Mouse (Mus musculus) midbrain, embryonic 13.5 days (tissue): ENCODE data around the gene Chl1. TPM values are rescaled to one million over a fixed set of nuclear protein-coding genes. Genes with fewer than 3 reads are reported as not detected.

Source experiments
- ATAC-seq: fragments of 200-750 bp; cut with Nextera tagmentation; 2 replicates; pipeline ENCODE4 v1.8.0; 2017; ENCODE audit warnings: mild to moderate bottlenecking, moderate TSS enrichment, moderate library complexity
- H3K27ac ChIP-seq: fragments of 300-500 bp; sonication (generic); 2 replicates; pipeline ENCODE4 v1.5.1; 2015; ENCODE audit warnings: inconsistent platforms, mild to moderate bottlenecking, moderate library complexity
- H3K27me3 ChIP-seq: fragments of 300-500 bp; sonication (generic); 2 replicates; pipeline ENCODE4 v1.6.1; 2015; ENCODE audit warnings: mild to moderate bottlenecking, inconsistent platforms
- H3K36me3 ChIP-seq: fragments of 300-500 bp; sonication (generic); 2 replicates; pipeline ENCODE4 v1.6.1; 2015; ENCODE audit warnings: mild to moderate bottlenecking, inconsistent platforms
- H3K4me1 ChIP-seq: fragments of 300-500 bp; sonication (generic); replicated peaks from 2 replicates; pipeline ENCODE4 v1.6.1; 2015; ENCODE audit warnings: inconsistent platforms
- H3K4me2 ChIP-seq: fragments of 300-500 bp; sonication (generic); replicated peaks from 2 replicates; pipeline ENCODE4 v1.6.1; 2015; ENCODE audit warnings: moderate library complexity, mild to moderate bottlenecking, inconsistent platforms
- H3K4me3 ChIP-seq: fragments of 300-500 bp; sonication (generic); replicated peaks from 2 replicates; pipeline ENCODE4 v1.5.1; 2015; ENCODE audit warnings: mild to moderate bottlenecking, inconsistent platforms
- H3K9ac ChIP-seq: fragments of 300-500 bp; sonication (generic); replicated peaks from 2 replicates; pipeline ENCODE4 v1.6.1; 2015; ENCODE audit warnings: mild to moderate bottlenecking, inconsistent platforms
- H3K9me3 ChIP-seq: fragments of 300-500 bp; sonication (generic); 2 replicates; pipeline ENCODE4 v1.6.1; 2016; ENCODE audit warnings: mild to moderate bottlenecking, inconsistent platforms
- WGBS: fragments of 180-500 bp; shearing (Covaris S2); methylation state at CpG from one replicate; pipeline ENCODE4 v1.1.7; 2015; 5-methylcytosine and 5-hydroxymethylcytosine counted together
- polyA plus RNA-seq: library from polyadenylated mRNA; unstranded; fragments of >200 nt; fragmentation: Nextera tagmentation; extraction: Ambion mirVana; gene quantifications from 2 replicates; pipeline ENCODE4 v1.2.1, GENCODE M21; 2015

Chl1 gene
- polyA plus RNA-seq, 1 experiment from 2014 or later: 74.8 TPM

DNA sequence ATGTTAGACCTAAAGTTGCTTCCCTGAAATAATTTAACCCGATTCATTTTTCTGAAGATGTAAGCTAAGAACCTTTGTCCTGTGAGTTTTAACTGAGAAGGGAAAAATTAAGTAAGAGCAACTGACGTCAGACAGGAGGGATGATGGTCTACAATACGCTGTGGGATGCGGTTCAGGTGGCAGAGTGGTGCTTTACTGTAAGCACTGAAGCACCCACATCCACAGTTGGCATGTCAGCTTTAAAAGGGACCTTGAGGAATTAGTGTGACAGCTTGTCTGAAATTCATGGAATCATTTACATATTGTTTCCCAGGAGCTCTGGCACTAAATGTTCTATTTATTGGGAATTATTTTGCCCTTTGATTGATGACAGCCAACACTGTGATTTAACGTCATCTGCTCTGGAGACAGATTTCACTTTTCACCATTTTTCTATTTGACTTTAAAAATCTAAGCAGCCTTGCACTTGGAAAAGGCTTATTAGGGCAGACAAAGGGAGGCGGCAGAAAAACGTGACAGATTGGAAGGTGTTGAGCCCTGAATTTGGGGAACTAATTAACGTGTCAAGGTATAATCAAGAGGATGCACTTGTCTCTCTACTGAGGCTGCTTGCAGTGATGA, 3.3 kb downstream of the Chl1 start:
- H3K9me3 ChIP-seq: no peaks in the 10 kb centered on the region
- H3K4me1 ChIP-seq: peaks cover 32% of the 10 kb centered on the region
- no peak for ATAC-seq
- H3K4me2 ChIP-seq: peak overlapping the region; percentile 62
- H3K9ac ChIP-seq: 0 out of 2 replicates have a peak overlapping the region, but pooled peaks have one; percentile 24
- WGBS: 45% methylated on average over 8 of the region's 8 CpGs
- peak overlapping the region; percentile 61 for H3K27ac ChIP-seq
- 0 out of 2 replicates have a peak, but pooled peaks cover 11% of the 10 kb centered on the region for H3K27me3 ChIP-seq
- peak overlapping the region; percentile 49 for H3K4me3 ChIP-seq
- H3K36me3 ChIP-seq: no peaks in the 10 kb centered on the region

DNA sequence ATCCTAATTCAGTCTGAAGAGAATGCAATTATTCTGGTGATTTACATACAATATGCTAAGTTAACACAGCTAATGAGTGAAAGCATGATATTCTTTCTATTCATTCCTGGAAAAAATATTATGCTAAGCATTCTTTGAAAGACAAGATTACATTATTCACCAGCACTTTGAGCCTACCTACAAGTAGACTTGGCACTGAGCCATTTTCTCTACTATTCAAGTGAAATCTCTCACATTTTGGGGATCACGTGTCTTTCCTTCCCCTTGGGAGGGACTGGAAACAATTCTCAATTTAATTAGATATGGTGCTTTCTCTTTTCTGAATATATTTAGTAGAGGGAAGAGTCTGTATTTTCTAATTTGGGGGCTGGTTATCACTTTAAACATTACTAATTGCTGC, 4.0 kb downstream of the Chl1 start:
- Histone ChIP-seq H3K4me3 (peak overlapping the region; percentile 49; the same call in 1 of the 2 replicates), H3K27ac (no peak overlapping the region), H3K9ac (no peak overlapping the region), H3K4me1 (peaks cover 32% of the 10 kb centered on the region), H3K27me3 (0 out of 2 replicates have a peak, but pooled peaks cover 11% of the 10 kb centered on the region), H3K9me3 (no peaks in the 10 kb centered on the region), H3K36me3 (no peaks in the 10 kb centered on the region), H3K4me2 (peak overlapping the region; percentile 39)
- ATAC-seq: no peak
- 13% methylated on average over 1 of the region's 1 CpGs for WGBS

DNA sequence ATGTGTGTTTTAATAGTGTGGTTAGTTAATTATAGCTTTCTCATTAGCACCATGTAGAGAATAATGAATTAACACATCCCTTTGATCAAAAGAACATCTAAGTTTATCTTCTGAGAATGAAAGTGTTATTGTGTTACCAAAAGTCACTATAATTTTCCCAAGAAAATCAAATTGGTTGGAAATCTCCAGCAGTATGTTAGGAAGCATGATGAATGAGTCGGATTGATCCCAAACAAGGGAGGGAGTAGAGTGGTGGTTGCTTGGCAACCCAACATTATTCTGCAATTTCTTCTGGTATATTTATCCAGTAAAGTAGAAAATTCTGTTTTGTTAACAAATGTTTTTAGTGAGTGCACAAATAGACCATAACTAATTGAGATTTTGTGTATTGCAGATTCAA, 4.4 kb downstream of the Chl1 start:
- H3K9ac ChIP-seq: no peak overlapping the region
- WGBS: 40% methylated on average over 1 of the region's 1 CpGs
- 0 out of 2 replicates have a peak, but pooled peaks cover 7% of the 10 kb centered on the region for H3K27me3 ChIP-seq
- peaks cover 32% of the 10 kb centered on the region for H3K4me1 ChIP-seq
- H3K36me3 ChIP-seq: no peaks in the 10 kb centered on the region
- H3K4me2 ChIP-seq: no peak overlapping the region
- H3K9me3 ChIP-seq: no peaks in the 10 kb centered on the region
- no peak for ATAC-seq
- no peak overlapping the region for H3K27ac ChIP-seq
- no peak overlapping the region for H3K4me3 ChIP-seq

DNA sequence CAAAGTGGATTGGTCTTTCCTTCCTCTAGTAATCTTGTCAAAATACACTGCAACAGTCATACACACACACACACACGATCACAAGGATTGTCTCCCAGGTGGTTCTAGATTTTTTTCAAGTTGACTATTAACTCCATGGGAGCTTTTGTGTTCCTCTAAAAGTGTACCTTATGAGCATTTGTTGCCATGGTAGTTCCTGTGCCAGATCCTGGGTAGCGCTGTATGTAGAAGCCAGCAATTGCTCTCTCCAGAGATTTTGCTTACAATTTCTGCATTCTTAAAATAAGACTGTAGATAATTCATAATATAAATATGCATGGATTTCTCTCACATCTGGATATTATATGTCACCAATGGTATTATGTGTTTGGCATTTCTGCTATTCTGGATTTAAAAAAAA, 9.2 kb downstream of the Chl1 start:
- Histone ChIP-seq H3K9me3 (no peaks in the 10 kb centered on the region), H3K4me3 (no peak overlapping the region), H3K9ac (no peak overlapping the region), H3K4me2 (no peak overlapping the region), H3K27ac (no peak overlapping the region), H3K4me1 (peaks cover 2% of the 10 kb centered on the region; the same call in 1 of the 2 replicates), H3K27me3 (0 out of 2 replicates have a peak, but pooled peaks cover 2% of the 10 kb centered on the region), H3K36me3 (no peaks in the 10 kb centered on the region)
- 82% methylated on average over 2 of the region's 2 CpGs for WGBS
- ATAC-seq: no peak

DNA sequence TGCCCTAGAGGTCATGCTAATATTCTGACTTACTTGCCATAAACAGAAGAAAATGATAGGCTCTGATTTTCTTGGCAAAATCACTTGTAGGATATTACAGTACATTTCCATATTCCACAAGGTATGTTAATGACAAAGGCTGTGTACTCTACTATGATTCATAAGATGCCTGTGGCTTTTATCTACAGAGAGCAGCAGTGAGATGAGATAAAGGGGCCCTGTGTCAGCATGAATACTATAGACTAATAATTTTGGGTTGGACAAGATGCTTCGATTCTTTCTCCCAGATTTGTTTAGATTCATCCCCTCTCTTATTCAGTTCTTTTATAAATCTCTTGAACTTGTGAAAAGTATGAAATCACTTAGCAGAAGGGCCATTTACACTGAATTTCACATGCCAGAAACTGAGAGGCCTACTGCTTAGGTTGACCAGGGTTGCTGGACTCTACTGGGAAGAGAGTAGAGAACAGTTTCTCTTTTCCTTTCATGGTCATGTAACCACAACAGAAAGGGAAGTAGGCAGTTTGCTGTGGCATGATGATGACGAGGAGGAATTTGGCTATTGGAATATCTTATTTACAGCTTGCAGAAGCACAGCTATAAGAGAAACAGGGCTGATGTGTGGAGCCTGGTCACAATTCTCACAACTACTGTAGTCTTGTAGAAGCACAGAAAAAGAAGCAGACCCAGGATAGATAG, 15.1 kb downstream of the Chl1 start:
- no peak overlapping the region for H3K4me3 ChIP-seq
- no peak overlapping the region for H3K9ac ChIP-seq
- WGBS: 81% methylated on average over 2 of the region's 2 CpGs
- H3K9me3 ChIP-seq: no peaks in the 10 kb centered on the region
- H3K36me3 ChIP-seq: no peaks in the 10 kb centered on the region
- no peak overlapping the region for H3K27ac ChIP-seq
- H3K4me2 ChIP-seq: no peak overlapping the region
- H3K27me3 ChIP-seq: no peaks in the 10 kb centered on the region
- ATAC-seq: no peak
- H3K4me1 ChIP-seq: peaks cover 10% of the 10 kb centered on the region; the same call in 1 of the 2 replicates

DNA sequence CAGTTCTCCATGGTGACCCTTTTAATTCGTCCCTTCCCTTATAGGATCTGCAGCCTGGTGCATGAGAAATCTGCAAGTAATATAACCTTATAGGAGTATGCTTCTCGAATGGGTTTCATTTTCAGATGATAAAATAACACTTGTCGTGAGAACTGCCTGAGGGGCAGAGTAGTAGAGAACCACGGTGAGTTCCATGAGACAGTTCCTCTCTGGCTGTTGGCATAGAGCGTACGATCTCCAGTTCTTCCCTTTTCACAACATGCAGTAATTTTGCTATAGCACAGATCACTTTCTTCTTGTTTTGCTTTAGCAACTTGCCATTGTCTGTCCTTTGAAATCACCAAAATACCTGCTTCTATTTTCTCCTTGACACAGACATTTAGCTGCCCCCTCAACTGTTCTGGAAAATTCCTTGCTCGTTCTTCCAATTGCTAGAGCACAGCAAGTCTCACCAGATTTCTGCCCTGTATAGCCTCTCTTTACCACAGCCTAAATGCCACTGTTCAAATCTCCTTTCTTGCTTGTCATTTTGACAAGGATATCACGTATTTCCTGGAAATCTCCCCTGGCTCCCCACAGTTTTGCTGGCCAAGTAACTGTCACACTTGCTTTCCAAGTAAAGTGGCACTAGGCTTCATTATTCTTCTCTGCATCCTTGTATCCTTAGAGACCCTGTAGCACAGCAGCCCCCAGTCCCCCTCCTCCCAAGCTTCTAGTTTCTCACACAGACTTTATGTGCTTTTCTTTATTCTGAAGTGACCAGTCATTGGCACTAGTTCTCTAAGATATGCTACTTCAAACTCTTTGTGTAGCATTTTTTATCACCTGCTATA, 16.8 kb downstream of the Chl1 start:
- Histone ChIP-seq H3K9ac (no peak overlapping the region), H3K4me2 (no peak overlapping the region), H3K9me3 (no peaks in the 10 kb centered on the region), H3K27ac (no peak overlapping the region), H3K4me1 (peaks cover 8% of the 10 kb centered on the region; the same call in 1 of the 2 replicates), H3K36me3 (no peaks in the 10 kb centered on the region), H3K27me3 (no peaks in the 10 kb centered on the region), H3K4me3 (no peak overlapping the region)
- 81% methylated on average over 8 of the region's 8 CpGs for WGBS
- ATAC-seq: peak; percentile 50; the same call in 1 of the 2 replicates

DNA sequence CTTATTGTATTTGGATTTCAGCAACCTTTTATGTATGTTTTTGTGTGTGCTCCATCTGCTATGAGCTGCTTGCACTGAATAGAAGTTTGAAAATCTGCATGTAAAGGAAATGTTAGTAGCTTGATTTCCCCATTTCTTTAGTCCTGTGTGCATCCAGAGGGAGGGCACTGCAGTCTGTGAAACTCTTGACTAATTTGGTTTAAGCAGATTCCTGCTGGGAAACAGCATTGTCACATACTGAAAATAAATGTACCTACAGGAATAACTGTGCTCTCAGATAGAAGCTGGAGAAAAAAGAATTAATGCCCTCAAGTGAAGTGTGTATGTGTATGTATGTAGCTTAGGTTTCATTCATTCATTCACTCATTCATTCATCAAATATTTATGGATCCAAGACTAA, 22.7 kb downstream of the Chl1 start:
- ATAC-seq: no peak
- Histone ChIP-seq H3K27me3 (no peaks in the 10 kb centered on the region), H3K9me3 (no peaks in the 10 kb centered on the region), H3K4me2 (no peak overlapping the region), H3K4me3 (no peak overlapping the region), H3K36me3 (no peaks in the 10 kb centered on the region), H3K9ac (no peak overlapping the region), H3K4me1 (no peaks in the 10 kb centered on the region), H3K27ac (no peak overlapping the region)

DNA sequence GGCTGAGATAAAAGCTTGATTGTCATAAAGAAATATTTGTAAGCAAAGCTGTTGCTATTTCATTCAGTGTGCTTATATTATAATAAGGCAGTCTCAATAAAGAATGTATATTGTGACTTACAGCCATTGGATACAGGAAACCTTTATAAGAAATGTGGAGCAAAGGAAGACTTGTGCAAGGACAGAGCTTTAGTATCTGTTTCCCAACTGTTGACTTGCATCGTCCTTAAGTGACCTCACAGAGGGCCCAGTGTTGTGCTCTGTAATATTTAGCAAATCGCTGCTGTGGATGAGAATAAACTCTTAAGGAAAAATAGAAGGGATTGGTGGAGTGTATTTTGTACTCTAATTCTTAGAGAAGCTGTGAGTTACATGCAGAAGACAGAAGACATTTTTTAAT, 23.6 kb downstream of the Chl1 start:
- WGBS: 91% methylated on average over 2 of the region's 2 CpGs
- H3K27me3 ChIP-seq: no peaks in the 10 kb centered on the region
- no peak overlapping the region for H3K4me3 ChIP-seq
- H3K36me3 ChIP-seq: no peaks in the 10 kb centered on the region
- no peak overlapping the region for H3K27ac ChIP-seq
- no peak for ATAC-seq
- H3K4me2 ChIP-seq: no peak overlapping the region
- H3K9me3 ChIP-seq: no peaks in the 10 kb centered on the region
- H3K4me1 ChIP-seq: no peaks in the 10 kb centered on the region
- no peak overlapping the region for H3K9ac ChIP-seq

DNA sequence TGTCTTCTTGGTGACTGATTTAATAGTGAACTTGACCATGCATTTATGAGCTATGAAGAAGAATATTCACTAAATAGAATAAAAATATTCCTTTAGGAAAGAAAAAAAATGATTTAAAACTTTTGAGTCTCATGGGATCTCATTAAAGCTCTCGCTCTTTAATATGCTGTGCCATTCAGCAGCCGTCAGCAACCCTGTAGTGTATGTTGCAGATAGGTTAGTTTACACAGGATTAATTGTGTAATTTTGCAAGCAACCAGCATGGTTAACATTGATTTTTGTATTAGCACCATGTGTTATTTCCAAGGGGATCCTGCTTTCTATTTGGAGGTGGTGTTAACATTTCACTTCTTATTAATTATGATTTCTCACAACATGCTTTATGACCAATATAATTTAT, 32.2 kb downstream of the Chl1 start:
- no peak for ATAC-seq
- 49% methylated on average over 2 of the region's 2 CpGs for WGBS

DNA sequence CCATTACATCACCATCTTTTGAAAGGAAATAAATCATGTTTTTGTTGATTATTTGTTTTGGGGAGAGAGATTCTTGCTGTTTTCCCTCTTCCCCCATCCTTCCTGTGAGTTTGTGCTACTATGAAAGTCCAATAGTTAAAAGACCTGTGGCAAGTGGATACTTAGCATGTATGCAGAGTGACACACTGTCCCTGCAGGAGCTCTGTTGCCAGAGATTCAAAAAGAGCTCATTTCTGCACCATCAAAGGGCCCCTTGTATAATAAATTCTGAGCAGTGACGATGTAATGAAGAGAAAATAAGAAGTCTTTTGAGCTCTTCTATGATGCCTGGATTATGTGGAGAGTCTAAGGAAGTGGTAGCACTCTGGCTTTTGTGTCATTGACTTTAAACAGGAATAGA, 33.4 kb downstream of the Chl1 start:
- ATAC-seq: peak; percentile 73

More for the DNA sequence above, 32.2 kb downstream of the Chl1 start:
- H3K36me3 ChIP-seq: no peaks in the 10 kb centered on the region
- H3K4me1 ChIP-seq: peaks cover 12% of the 10 kb centered on the region
- no peaks in the 10 kb centered on the region for H3K27me3 ChIP-seq
- H3K27ac ChIP-seq: 0 out of 2 replicates have a peak overlapping the region, but pooled peaks have one; percentile 35
- H3K9me3 ChIP-seq: no peaks in the 10 kb centered on the region
- no peak overlapping the region for H3K9ac ChIP-seq
- H3K4me3 ChIP-seq: no peak overlapping the region
- H3K4me2 ChIP-seq: no peak overlapping the region

DNA sequence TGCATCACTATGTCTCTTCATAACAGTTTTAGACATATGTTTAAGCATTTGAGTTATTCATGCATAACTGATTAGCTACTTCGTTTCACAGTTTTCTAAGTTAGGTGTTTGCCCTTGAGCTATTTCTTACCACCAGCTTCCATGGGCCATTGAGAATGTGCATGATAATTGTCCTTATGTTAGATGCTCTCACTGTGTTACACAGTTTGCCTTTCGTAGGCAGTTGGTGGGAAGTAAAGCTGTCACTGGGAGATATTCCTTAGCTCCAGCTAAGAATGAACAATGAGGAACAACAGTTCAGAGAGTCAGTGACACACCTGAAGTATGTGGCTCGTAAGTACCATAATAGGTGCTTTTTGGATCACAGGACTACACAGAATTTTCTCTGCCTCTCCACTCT, 35.9 kb downstream of the Chl1 start:
- no peak overlapping the region for H3K4me2 ChIP-seq
- H3K9ac ChIP-seq: no peak overlapping the region
- H3K4me1 ChIP-seq: peaks cover 12% of the 10 kb centered on the region
- no peak overlapping the region for H3K27ac ChIP-seq
- no peaks in the 10 kb centered on the region for H3K27me3 ChIP-seq
- H3K4me3 ChIP-seq: no peak overlapping the region
- ATAC-seq: no peak
- 74% methylated on average over 3 of the region's 3 CpGs for WGBS
- H3K36me3 ChIP-seq: no peaks in the 10 kb centered on the region
- no peaks in the 10 kb centered on the region for H3K9me3 ChIP-seq

More for the DNA sequence above, 33.4 kb downstream of the Chl1 start:
- WGBS: 8% methylated on average over 1 of the region's 1 CpGs
- Histone ChIP-seq H3K27ac (no peak overlapping the region; the same call in 1 of the 2 replicates), H3K27me3 (no peaks in the 10 kb centered on the region), H3K9ac (no peak overlapping the region), H3K4me3 (no peak overlapping the region), H3K9me3 (no peaks in the 10 kb centered on the region), H3K36me3 (no peaks in the 10 kb centered on the region), H3K4me2 (no peak overlapping the region), H3K4me1 (peaks cover 12% of the 10 kb centered on the region)

DNA sequence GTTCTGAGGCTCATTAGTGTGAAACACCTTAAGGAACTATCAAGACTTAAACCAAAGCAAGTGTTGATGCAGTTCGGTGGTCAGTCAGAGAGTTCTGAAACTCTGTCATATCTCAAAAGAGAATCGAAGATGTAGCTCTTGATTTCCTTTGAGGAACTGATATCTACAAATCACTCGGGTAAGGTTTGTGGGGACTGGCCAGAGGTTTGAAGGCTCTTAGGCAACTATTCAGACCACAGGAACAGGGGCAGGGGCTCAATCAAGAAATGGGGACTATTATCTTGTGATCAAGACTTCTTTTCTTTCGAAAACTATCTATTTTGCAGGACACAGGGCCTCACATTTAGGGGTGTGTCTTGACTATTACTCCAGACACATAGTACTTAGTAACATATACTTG, 39.5 kb downstream of the Chl1 start:
- 0 out of 2 replicates have a peak, but pooled peaks cover 3% of the 10 kb centered on the region for H3K4me1 ChIP-seq
- H3K9ac ChIP-seq: no peak overlapping the region
- no peak overlapping the region for H3K4me3 ChIP-seq
- WGBS: 88% methylated on average over 4 of the region's 4 CpGs
- ATAC-seq: no peak
- H3K36me3 ChIP-seq: no peaks in the 10 kb centered on the region
- H3K9me3 ChIP-seq: no peaks in the 10 kb centered on the region
- H3K27me3 ChIP-seq: no peaks in the 10 kb centered on the region
- no peak overlapping the region for H3K4me2 ChIP-seq
- H3K27ac ChIP-seq: no peak overlapping the region
